Mouse (Mus musculus): ENCODE data around the gene Tsnax. TPM values are rescaled to one million over a fixed set of nuclear protein-coding genes. Genes with fewer than 3 reads are reported as not detected.

The Tsnax gene
- polyA plus RNA-seq, 1 experiment from 2014 or later = 113 TPM

DNA sequence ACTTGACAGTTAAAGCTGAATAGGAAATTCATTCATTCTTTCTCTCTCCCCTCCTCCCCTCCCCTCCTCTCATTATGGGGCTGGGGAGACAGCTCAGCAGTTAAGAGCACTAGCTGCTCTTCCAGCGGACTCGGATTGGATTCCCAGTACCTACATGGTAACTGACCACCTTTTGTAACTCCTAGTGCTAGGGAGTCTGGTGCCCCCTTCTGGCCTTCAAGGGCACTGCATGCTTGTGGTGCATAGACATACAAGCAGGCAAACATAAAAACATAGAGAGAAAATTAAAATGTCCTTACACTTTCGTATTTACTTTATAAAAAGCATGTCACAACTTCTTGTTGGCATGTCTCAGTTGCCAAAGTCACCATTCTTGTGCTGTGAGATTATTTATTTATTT lies 32.8 kb upstream of the Tsnax start:
- no peak for DNase-seq (ENCODE audit: low spot score)
- WGBS = 87% methylated on average over 3 of the region's 3 CpGs

DNA sequence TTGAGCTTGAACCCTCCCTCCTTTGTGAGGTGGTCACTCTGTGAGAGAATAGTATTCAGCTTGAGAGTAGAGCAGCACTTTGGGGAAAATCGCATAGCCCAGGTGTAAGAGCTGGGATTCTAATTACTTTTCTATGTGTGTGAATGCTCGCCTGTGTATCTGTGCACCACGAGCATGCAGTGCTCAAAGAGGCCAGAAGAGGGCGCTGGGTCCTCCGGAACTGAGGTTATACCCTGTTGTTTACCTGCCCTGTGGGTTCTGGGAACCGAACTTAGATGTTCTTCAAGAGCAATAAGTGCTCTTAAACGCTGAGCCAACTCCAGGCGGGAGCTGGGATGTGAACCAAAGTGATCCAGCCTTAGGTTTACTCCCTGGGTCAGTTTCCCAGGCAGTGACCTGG lies 32.0 kb upstream of the Tsnax start:
- no peak for DNase-seq (ENCODE audit: low spot score)
- 76% methylated on average over 8 of the region's 8 CpGs for WGBS
- no peak overlapping the region for H3K4me3 ChIP-seq (ENCODE audit: low read depth, low read length)
- no peak overlapping the region for H3K4me2 ChIP-seq
- no peak overlapping the region for H3K9ac ChIP-seq (ENCODE audit: low read depth, low read length)
- no peak overlapping the region for H3K27ac ChIP-seq (ENCODE audit: low read depth, low read length)
- H3K4me1 ChIP-seq (replicated peaks; ENCODE audit: control insufficient read depth, insufficient read depth, low read length) = no peaks in the 10 kb centered on the region
- H3K9me3 ChIP-seq (ENCODE audit: control insufficient read depth, low read length) = peaks cover 6% of the 10 kb centered on the region
- H3K27me3 ChIP-seq (replicated peaks; ENCODE audit: control insufficient read depth, insufficient read depth, low read length) = no peaks in the 10 kb centered on the region
- no peak for ATAC-seq (replicated peaks; ENCODE audit: low FRiP score)
- no peaks in the 10 kb centered on the region for H3K36me3 ChIP-seq (ENCODE audit: control insufficient read depth, insufficient read depth, low read length)

More for the DNA sequence above, 32.8 kb upstream of the Tsnax start:
- H3K4me2 ChIP-seq = no peak overlapping the region
- no peak overlapping the region for H3K27ac ChIP-seq (ENCODE audit: low read depth, low read length)
- peaks cover 6% of the 10 kb centered on the region for H3K9me3 ChIP-seq (ENCODE audit: control insufficient read depth, low read length)
- H3K9ac ChIP-seq (ENCODE audit: low read depth, low read length) = no peak overlapping the region
- no peak overlapping the region for H3K4me3 ChIP-seq (ENCODE audit: low read depth, low read length)
- no peaks in the 10 kb centered on the region for H3K27me3 ChIP-seq (replicated peaks; ENCODE audit: control insufficient read depth, insufficient read depth, low read length)
- H3K4me1 ChIP-seq (replicated peaks; ENCODE audit: control insufficient read depth, insufficient read depth, low read length) = no peaks in the 10 kb centered on the region
- ATAC-seq (replicated peaks; ENCODE audit: low FRiP score) = no peak
- H3K36me3 ChIP-seq (ENCODE audit: control insufficient read depth, insufficient read depth, low read length) = no peaks in the 10 kb centered on the region

DNA sequence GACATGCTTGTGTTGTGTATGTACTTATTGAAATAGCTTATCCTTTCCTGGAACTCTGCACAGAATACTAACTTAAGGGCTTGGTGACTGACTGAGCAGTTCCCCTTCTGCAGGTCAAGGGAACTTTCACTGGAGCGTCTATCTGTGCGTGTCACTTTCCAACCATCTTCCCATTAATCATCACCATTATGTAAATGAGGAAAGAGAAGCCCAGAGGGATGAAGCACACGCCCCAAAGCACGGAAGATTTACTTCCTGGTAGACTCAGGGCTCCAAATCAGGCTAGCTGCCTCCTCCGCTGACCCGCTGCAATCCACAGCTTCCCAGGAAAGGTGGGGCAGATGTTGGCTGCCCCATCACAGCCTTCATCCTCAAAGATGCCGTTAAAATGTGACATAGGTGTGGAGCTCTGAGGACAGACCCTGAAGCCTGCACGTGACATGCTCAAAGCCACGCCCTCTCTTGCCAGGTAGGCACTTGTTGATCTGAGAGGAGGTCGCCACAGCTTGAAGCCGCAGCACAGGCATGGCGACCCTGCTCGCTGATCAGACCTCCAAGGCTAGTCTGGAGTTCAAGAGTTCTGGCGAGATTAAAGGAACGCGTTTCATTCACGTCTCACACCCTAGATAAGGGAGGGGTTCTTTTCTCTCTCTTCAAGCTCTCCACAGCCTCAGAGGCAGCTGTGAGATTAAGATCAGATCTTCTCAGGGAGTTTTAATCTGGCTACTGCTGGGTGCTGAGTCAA lies 21.7 kb upstream of the Tsnax start:
- H3K4me2 ChIP-seq = peak overlapping the region; percentile 53
- H3K9ac ChIP-seq (ENCODE audit: low read depth, low read length) = no peak overlapping the region
- H3K27ac ChIP-seq (ENCODE audit: low read depth, low read length) = no peak overlapping the region

DNA sequence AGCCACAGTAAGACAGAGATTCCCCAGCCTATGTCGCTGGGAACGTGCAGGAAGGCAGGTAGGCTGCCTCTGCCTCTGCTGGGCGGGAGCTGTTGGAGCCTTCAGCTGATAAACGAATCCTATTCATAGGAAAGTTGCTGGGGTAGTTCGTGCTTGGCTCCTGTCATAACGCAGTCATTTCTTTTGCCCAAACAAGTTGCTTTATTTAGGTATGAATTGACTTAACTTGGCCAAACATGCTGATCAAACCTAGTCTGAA lies 21.2 kb upstream of the Tsnax start:
- no peak overlapping the region for H3K27ac ChIP-seq (ENCODE audit: low read depth, low read length)
- peaks cover 8% of the 10 kb centered on the region for H3K27me3 ChIP-seq (replicated peaks; ENCODE audit: control insufficient read depth, insufficient read depth, low read length)
- H3K36me3 ChIP-seq (ENCODE audit: control insufficient read depth, insufficient read depth, low read length) = no peaks in the 10 kb centered on the region
- ATAC-seq (replicated peaks; ENCODE audit: low FRiP score) (no peak), DNase-seq (ENCODE audit: low spot score) (no peak)
- H3K4me3 ChIP-seq (ENCODE audit: low read depth, low read length) = no peak overlapping the region
- H3K4me1 ChIP-seq (replicated peaks; ENCODE audit: control insufficient read depth, insufficient read depth, low read length) = peaks cover 4% of the 10 kb centered on the region; the same call in 1 of the 2 replicates
- H3K4me2 ChIP-seq = peak overlapping the region; percentile 53
- H3K9me3 ChIP-seq (ENCODE audit: control insufficient read depth, low read length) = no peaks in the 10 kb centered on the region
- H3K9ac ChIP-seq (ENCODE audit: low read depth, low read length) = no peak overlapping the region
- 25% methylated on average over 6 of the region's 6 CpGs for WGBS

More for the DNA sequence above, 21.7 kb upstream of the Tsnax start:
- ATAC-seq (replicated peaks; ENCODE audit: low FRiP score) (no peak), DNase-seq (ENCODE audit: low spot score) (no peak)
- 10% methylated on average over 17 of the region's 17 CpGs for WGBS
- Histone ChIP-seq H3K4me3 (ENCODE audit: low read depth, low read length) (peak overlapping the region; percentile 24; the same call in 1 of the 2 replicates), H3K36me3 (ENCODE audit: control insufficient read depth, insufficient read depth, low read length) (no peaks in the 10 kb centered on the region), H3K9me3 (ENCODE audit: control insufficient read depth, low read length) (no peaks in the 10 kb centered on the region), H3K4me1 (replicated peaks; ENCODE audit: control insufficient read depth, insufficient read depth, low read length) (peaks cover 4% of the 10 kb centered on the region; the same call in 1 of the 2 replicates), H3K27me3 (replicated peaks; ENCODE audit: control insufficient read depth, insufficient read depth, low read length) (peaks cover 8% of the 10 kb centered on the region)

DNA sequence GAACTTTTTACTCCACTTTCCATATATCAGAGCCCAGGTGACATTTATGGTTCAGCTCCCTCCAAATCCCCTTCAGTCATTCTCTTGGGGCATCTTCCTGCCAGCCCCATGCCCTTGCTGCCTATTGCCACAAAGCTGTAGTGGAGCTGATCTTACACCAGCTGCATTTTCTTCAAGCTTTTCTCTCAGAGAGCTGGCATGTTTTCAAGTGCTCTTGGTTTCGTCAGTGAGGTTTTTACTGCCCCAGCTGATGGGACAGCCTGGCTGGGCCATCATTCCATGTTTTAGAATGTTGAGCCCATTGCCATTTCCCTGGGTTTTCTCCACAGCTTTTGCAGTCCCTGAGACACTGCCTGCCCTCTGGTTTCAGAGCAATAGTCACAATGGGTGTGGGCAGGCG lies 17.0 kb upstream of the Tsnax start:
- H3K36me3 ChIP-seq (ENCODE audit: control insufficient read depth, insufficient read depth, low read length) = no peaks in the 10 kb centered on the region

DNA sequence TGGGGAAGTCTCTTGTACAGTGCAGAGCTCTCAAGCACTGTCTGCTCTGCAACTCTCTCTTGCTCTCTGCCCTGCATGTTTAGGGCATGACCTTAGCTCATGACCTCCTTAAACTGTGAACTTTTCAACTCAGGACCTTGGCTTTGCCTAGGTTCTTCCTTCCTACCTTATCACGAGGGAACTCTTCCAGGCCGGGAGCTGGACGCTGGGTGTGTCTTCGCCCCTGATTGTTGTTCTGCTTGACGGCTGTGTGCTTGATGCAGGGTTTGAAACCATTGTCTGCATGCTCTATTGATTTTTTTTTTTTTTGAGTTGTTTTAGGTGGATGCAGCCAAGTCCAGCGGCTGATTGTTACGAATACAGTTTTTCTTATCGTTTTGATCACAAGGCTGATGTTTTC lies 11.3 kb downstream of the Tsnax start:
- DNase-seq (ENCODE audit: low spot score) (no peak), ATAC-seq (replicated peaks; ENCODE audit: low FRiP score) (no peak)
- Histone ChIP-seq H3K36me3 (ENCODE audit: control insufficient read depth, insufficient read depth, low read length) (peaks cover 28% of the 10 kb centered on the region), H3K4me2 (no peak overlapping the region), H3K4me3 (ENCODE audit: low read depth, low read length) (no peak overlapping the region), H3K9me3 (ENCODE audit: control insufficient read depth, low read length) (no peaks in the 10 kb centered on the region), H3K4me1 (replicated peaks; ENCODE audit: control insufficient read depth, insufficient read depth, low read length) (no peaks in the 10 kb centered on the region), H3K9ac (ENCODE audit: low read depth, low read length) (no peak overlapping the region), H3K27ac (ENCODE audit: low read depth, low read length) (no peak overlapping the region), H3K27me3 (replicated peaks; ENCODE audit: control insufficient read depth, insufficient read depth, low read length) (no peaks in the 10 kb centered on the region)
- WGBS = 85% methylated on average over 8 of the region's 8 CpGs

More for the DNA sequence above, 17.0 kb upstream of the Tsnax start:
- H3K9ac ChIP-seq (ENCODE audit: low read depth, low read length) = no peak overlapping the region
- H3K27ac ChIP-seq (ENCODE audit: low read depth, low read length) = no peak overlapping the region
- peaks cover 8% of the 10 kb centered on the region for H3K27me3 ChIP-seq (replicated peaks; ENCODE audit: control insufficient read depth, insufficient read depth, low read length)
- H3K9me3 ChIP-seq (ENCODE audit: control insufficient read depth, low read length) = peaks cover 6% of the 10 kb centered on the region; the same call in 1 of the 2 replicates
- no peak overlapping the region for H3K4me3 ChIP-seq (ENCODE audit: low read depth, low read length)
- DNase-seq (ENCODE audit: low spot score) (no peak), ATAC-seq (replicated peaks; ENCODE audit: low FRiP score) (no peak)
- 71% methylated on average over 2 of the region's 2 CpGs for WGBS
- H3K4me1 ChIP-seq (replicated peaks; ENCODE audit: control insufficient read depth, insufficient read depth, low read length) = peaks cover 4% of the 10 kb centered on the region; the same call in 1 of the 2 replicates
- no peak overlapping the region for H3K4me2 ChIP-seq

DNA sequence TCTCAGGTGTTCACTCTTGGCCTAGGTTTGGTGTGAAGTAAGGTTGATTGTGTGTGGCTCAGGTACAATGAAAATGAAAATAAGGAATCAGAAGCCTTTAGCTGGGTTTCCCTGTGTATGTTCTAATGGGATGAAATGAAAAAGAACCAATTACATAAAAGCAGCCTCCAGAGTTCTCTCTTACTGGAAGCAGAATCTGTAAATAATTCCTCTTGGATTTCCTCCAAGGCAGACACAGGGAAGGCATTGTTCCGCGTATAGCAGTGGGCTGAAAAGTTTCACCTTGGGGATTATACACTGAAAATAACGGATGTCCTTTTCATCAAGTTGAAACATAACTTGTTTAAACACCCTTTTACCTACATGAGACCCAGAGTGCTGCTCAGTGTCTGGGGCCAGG lies 14.4 kb downstream of the Tsnax start:
- Histone ChIP-seq H3K36me3 (ENCODE audit: control insufficient read depth, insufficient read depth, low read length) (peaks cover 44% of the 10 kb centered on the region), H3K4me2 (no peak overlapping the region), H3K9me3 (ENCODE audit: control insufficient read depth, low read length) (no peaks in the 10 kb centered on the region), H3K27ac (ENCODE audit: low read depth, low read length) (no peak overlapping the region), H3K4me3 (ENCODE audit: low read depth, low read length) (no peak overlapping the region), H3K27me3 (replicated peaks; ENCODE audit: control insufficient read depth, insufficient read depth, low read length) (no peaks in the 10 kb centered on the region), H3K4me1 (replicated peaks; ENCODE audit: control insufficient read depth, insufficient read depth, low read length) (peaks cover 3% of the 10 kb centered on the region; the same call in 1 of the 2 replicates), H3K9ac (ENCODE audit: low read depth, low read length) (no peak overlapping the region)
- DNase-seq (ENCODE audit: low spot score) = no peak
- WGBS = 97% methylated on average over 3 of the region's 3 CpGs
- no peak for ATAC-seq (replicated peaks; ENCODE audit: low FRiP score)

DNA sequence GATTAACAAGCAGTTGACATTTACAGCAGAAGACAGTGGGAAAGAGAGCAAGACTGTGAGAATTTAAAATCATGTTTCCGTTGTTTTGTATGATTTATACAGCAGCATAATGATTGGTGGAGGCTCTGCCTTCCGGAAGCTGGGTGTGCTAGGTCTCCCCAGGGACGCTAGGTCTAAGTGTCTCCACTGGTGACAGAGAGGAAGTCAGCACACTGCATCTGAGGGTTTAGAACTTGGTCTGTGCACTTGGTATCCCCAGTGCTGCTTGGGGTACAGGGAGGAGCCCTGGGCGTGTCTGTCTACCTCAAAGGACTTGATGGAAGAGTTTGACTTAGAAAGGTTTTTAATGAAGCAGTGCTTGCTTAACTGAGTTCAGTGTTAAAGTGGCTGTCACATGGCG lies 16.0 kb downstream of the Tsnax start:
- ATAC-seq (replicated peaks; ENCODE audit: low FRiP score) (no peak), DNase-seq (ENCODE audit: low spot score) (no peak)
- WGBS = 88% methylated on average over 5 of the region's 5 CpGs
- Histone ChIP-seq H3K9ac (ENCODE audit: low read depth, low read length) (no peak overlapping the region), H3K4me3 (ENCODE audit: low read depth, low read length) (no peak overlapping the region), H3K4me2 (no peak overlapping the region), H3K4me1 (replicated peaks; ENCODE audit: control insufficient read depth, insufficient read depth, low read length) (peaks cover 3% of the 10 kb centered on the region; the same call in 1 of the 2 replicates), H3K27ac (ENCODE audit: low read depth, low read length) (no peak overlapping the region), H3K27me3 (replicated peaks; ENCODE audit: control insufficient read depth, insufficient read depth, low read length) (no peaks in the 10 kb centered on the region), H3K36me3 (ENCODE audit: control insufficient read depth, insufficient read depth, low read length) (peaks cover 45% of the 10 kb centered on the region), H3K9me3 (ENCODE audit: control insufficient read depth, low read length) (no peaks in the 10 kb centered on the region)

DNA sequence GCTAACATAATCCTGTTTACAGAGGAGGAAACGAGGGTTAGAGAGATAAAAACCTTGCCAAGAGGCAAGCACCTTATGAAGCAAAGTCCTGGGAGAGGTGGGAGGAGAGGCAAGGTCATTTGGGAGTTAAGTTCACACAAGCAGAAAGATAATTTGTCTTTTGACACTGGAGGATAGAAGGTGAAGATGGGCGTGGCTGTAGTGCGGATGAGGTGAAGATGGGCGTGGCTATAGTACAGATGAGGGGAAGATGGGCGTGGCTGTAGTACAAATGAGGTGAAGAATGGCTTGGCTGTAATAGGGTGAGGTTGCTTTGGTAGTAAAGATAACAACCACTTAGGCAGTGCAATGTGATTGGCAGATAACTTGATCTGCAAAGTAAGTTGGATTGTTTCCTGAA lies 18.5 kb downstream of the Tsnax start:
- H3K4me2 ChIP-seq = no peak overlapping the region
- no peaks in the 10 kb centered on the region for H3K9me3 ChIP-seq (ENCODE audit: control insufficient read depth, low read length)
- peaks cover 32% of the 10 kb centered on the region for H3K36me3 ChIP-seq (ENCODE audit: control insufficient read depth, insufficient read depth, low read length)
- peaks cover 3% of the 10 kb centered on the region; the same call in 1 of the 2 replicates for H3K4me1 ChIP-seq (replicated peaks; ENCODE audit: control insufficient read depth, insufficient read depth, low read length)
- no peak overlapping the region for H3K9ac ChIP-seq (ENCODE audit: low read depth, low read length)
- DNase-seq (ENCODE audit: low spot score) = no peak
- WGBS = 63% methylated on average over 5 of the region's 5 CpGs
- H3K27me3 ChIP-seq (replicated peaks; ENCODE audit: control insufficient read depth, insufficient read depth, low read length) = no peaks in the 10 kb centered on the region
- no peak overlapping the region for H3K27ac ChIP-seq (ENCODE audit: low read depth, low read length)
- H3K4me3 ChIP-seq (ENCODE audit: low read depth, low read length) = no peak overlapping the region
- ATAC-seq (replicated peaks; ENCODE audit: low FRiP score) = peak; percentile 51
